Mouse (Mus musculus) layer of hippocampus, adult 8-10 months (tissue): ENCODE data around the gene Fam71e1. TPM values are rescaled to one million over a fixed set of nuclear protein-coding genes. Genes with fewer than 3 reads are reported as not detected.
A peak's percentile ranks its signal among the peaks of the same experiment; 100 is the strongest.

Experiments
- DNase-seq, 2 experiments: peaks; one replicate each; pipeline ENCODE4 v3.0.0; 2022; ENCODE audit warnings: low spot score in 2 of 2
- total RNA-seq, 4 experiments: library from RNA; stranded (reverse); gene quantifications; 2 replicates each; pipeline ENCODE4 v1.2.4; 2022

Gene Fam71e1
- total RNA-seq, 4 experiments from 2014 or later = 15.5 to 21.6 (median 19.0) TPM

GRCm38 (mm10) chr7:44470696-44471612 is 25.4 kb upstream of the Fam71e1 start:
- peak in 1 of 2 experiments; percentile 10 for DNase-seq

GRCm38 (mm10) chr7:44471880-44472557 is 24.4 kb upstream of the Fam71e1 start:
- peak in 1 of 2 experiments; percentile 25 for DNase-seq

- DNase-seq = no peak
Measured at GRCm38 (mm10) chr7:44472558-44472885, 23.9 kb upstream of the Fam71e1 start.

DNA sequence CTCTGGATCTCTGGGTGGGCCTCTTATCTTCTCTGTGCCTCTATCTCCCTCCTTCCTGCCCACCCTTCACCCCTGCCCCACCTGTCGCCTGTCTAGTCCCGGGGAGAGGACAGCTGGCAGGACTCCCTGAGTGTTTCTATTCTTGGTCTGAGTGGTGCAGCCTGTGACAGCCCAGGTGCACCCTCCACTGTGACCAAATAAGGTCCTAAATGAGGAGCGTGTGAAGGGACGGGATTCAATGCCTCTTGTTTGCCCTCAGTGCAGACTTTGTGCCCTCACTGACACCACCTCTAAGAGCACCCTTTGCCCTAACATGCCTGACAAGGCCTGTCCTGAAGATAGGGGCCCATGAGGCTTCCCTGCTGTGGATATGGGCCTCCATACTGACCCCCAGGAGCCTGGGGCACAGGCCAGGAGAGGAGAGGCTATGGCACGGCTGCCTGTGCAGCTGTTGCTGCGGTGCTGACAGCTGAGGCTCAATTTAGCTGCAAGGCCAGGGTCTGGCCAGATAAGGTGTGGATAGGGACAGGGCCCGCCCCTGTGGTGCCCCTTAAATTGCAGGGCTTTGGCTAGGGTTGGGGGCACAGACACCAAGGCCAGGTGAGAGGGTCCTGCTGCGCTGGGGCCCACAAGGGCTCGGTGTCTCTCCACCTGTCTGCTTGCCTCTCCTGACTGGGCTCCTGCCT is 23.3 kb upstream of the Fam71e1 start:
- DNase-seq = no peak

DNA sequence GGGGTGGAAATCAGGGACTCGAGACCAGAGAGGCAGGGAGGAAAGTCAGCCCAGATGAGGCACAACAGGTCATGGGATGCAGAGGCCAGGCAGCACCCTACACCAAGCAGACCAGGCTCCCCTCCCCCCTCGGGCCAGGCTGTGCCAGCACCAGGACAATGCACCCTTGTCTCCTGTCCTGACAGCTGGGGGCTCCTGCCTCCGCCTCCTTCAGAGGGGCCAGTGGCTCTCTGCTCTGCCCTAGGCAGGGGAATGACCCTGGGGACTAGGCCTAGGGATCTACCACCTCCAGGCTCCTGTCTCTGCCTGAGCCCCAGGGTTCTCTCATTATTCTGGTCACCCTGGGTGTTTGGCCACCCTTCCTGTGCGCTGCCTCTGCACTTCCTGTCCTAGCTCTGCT is 22.0 kb upstream of the Fam71e1 start:
- DNase-seq = peak; percentile 87 to 91

DNA sequence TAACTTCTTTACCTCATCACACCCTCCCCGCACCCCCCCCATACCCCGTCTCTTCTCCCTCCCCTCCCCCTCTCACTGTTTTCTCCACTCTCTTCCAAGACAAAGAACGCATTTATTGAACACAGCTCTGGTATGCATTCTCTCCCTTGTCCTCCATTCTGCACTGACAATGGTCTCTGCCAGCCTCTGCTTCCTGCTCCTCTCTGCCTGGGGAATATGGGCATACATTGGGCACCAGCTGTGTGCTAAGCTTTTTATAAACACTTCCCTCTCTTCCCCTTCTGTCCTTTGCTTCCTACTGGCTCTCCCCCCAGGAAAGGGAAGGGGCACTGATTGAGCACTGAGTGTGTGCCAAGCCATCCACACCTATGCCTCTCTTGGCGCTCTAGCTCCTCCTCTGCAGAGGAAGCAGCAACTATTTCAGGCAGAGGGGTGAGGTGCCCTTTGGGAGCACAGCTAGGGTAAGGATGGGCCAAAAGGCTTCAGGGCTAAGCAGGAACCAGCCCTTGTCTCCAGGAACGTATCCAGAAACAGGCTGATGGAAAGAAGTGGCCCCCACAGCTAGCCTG is 21.3 kb upstream of the Fam71e1 start:
- DNase-seq = peak in 1 of 2 experiments; percentile 29

DNA sequence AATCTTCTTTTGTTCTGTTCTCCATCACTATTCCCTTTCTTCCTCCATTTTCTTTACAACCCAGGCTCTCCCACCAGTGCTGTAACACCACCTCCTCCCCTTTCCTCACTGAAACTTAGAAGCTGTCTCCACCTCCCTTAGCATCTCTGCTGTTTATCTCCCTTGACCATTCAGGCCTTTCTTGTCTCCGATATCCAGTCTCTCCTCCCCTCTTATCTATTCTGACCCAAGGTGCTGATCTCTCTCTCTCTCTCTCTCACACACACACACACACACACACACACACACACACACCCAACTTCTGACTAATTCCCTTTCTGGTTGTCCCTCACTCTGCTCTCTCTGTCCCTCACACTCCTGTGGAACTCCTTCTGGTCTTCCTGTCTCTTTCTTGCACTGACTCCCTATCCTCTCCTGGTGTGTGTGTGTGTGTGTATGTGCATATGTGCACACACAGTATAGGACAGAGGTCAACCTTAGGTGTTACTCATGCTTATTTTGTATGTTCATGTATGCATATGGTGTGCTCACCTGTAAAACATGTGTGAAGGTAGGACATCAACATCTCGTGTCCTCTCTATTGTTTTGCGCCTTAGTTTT is 13.4 kb upstream of the Fam71e1 start:
- DNase-seq = no peak

GRCm38 (mm10) chr7:44484109-44484508 is 12.3 kb upstream of the Fam71e1 start:
- no peak for DNase-seq

GRCm38 (mm10) chr7:44484841-44485571 is 11.4 kb upstream of the Fam71e1 start:
- peak; percentile 72 to 88 for DNase-seq

- DNase-seq = no peak
Measured at GRCm38 (mm10) chr7:44485572-44486195, 10.7 kb upstream of the Fam71e1 start.

DNA sequence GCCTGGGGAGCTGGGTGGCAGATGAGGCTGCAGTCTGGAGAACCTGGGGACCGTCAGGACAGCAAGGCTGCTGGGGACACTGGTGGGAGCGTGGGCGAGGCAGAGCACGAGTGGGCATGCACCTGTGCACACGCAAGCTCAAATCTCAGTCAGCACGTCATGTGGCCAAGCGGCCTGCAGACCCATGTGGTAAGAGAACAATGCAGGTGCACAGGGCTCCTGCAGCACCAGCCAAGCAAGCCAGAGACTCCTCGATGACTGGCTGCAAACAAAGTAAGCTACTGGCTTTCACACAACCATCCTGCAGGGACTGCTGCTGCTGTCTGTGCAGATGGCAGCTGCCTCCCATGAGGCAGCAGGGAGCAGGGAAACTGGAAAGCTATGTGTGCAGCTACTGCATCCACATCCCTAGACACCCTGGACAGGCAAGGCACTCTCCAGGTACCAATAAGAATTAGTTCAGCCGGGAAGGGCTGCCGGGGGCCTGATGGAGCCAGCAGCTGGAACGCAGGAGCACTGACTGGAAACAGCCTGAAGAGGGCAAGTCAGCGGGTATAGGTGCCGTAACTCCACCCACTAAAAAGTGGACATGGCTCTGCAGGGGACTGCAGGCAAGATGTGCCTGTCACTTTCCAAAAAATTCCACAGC is 9.3 kb upstream of the Fam71e1 start:
- no peak for DNase-seq

DNA sequence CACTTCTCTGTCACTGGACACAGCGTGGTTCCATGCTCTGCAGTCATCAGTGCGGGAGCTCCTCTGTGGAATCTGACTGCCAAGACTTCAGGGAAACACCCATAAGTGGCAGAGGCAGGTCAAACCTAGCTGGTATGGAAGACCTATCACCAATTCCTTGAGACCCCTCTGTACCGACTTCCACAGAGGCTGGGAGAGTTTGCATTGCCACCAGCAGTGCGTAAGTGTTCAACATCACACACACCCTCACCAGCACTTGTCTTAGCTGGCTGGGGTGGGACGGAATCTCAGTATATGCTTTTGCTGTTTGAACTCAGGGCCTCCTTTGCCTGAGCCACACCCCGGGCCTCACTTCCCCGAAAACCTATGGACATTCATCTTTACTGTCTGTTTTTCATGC is 8.4 kb upstream of the Fam71e1 start:
- DNase-seq = no peak

DNA sequence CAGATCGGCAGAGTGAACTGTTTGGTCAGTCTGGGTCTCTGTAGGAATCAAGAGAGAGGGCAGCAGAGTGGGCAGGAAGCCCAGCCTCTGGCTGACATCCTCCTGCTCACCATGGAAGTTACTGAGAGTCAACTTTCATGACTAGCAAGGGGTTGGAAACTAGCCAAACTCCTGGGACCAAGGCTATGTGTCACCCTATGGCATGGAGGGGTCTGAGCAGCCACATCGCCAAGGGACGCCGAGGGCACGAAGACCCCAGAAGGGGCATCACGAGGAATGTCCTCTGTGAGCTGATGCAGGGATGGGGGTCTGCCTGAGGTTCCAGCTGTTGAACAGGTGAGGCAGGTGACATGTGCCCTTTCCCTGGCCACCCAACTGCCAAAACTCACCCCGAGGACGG is 7.8 kb upstream of the Fam71e1 start:
- DNase-seq = no peak

GRCm38 (mm10) chr7:44490281-44490680 is 6.1 kb upstream of the Fam71e1 start:
- no peak for DNase-seq

GRCm38 (mm10) chr7:44491391-44491790 is 5.0 kb upstream of the Fam71e1 start:
- no peak for DNase-seq

DNA sequence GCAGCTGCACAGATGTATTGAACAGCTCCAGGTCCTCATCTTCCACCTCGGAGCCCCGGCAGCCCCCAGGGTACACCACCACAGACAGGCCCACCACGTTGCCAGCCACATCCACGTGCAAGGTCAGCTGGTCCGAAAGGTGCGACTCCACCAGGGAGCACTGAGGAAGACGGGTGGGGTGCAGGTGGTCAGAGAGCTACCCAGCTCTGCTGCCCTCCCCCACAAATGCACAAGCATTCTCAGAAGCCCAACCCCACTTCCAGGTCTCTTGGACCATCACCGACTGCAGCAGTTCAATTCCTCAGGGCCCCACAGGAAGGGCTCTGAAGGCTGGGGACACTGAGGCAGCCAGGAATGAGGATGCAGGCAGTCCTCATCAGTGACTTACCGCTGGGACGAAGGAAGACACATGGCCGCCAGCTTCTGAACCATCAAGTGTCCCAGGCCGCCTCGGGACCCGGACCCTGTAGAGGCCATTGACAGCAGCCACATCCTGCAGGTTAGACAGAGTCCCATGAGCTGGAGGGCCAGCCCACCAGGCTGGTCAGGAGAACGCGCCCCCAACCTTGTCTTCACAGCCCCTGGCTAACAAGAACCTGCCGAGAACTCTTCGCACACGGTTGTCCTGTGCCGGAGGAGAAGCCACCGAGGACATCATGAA is 4.1 kb upstream of the Fam71e1 start:
- DNase-seq = no peak

- no peak for DNase-seq
Measured at GRCm38 (mm10) chr7:44494681-44495080, 1.7 kb upstream of the Fam71e1 start.

- no peak for DNase-seq
Measured at GRCm38 (mm10) chr7:44495086-44495485, 1.3 kb upstream of the Fam71e1 start.

DNA sequence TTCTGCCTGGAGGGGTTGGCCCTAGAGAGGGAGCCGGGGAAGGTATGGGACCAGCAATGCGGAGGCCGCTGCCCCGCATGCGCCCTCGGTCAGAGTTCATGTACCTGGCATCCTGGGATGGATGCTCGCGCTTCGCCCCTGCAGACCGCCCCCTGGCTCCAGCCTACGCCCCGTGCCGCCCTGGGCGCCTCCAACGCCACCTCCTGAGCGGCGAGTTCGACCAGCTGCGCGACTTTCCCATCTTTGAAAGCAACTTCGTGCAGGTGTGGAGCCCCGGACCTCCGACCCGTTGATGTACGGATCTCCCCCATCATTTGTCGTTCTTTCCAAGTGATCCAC is 359 bp downstream of the Fam71e1 start:
- DNase-seq = no peak
